ENCODE assay signal across 32 mouse cellular contexts in genomic region chr17:25468301-25468700, GRCm38 (mm10). TPM values are rescaled to one million over a fixed set of nuclear protein-coding genes. Genes with fewer than 3 reads are reported as not detected.
DNase-seq lines count a peak whose midpoint lies in the region; ATAC-seq lines count a peak whose summit lies in the region.
"Had no signal": no experiment of that assay in that cellular context is flagged by ENCODE, and none has a peak within 500 bp of the region (broad histone marks: within the 10 kb centered on the region; RNA-seq: fewer than 3 reads in every experiment).

No protein-coding gene starts in this region.

- peak overlapping the region; percentile 43; the same call in 1 of the 2 replicates for H3K9ac ChIP-seq in heart, embryonic 11.5 days (ENCODE audit: low read depth, low read length)
- no peak overlapping the region; the same call in 1 of the 2 replicates for H3K9ac ChIP-seq in heart, embryonic 16.5 days (ENCODE audit: low read length)
- H3K9ac ChIP-seq: embryonic facial prominence, embryonic 12.5 days; hindbrain, embryonic 15.5 days; kidney, embryonic 15.5 days; liver, embryonic 15.5 days; lung, embryonic 14.5 days had no signal

- ATAC-seq in heart, embryonic 11.5 days (replicated peaks; ENCODE audit: insufficient number of reproducible peaks, low FRiP score, low TSS enrichment): no peak
- ATAC-seq in heart, embryonic 16.5 days (replicated peaks; ENCODE audit: extremely low read depth, insufficient read depth, low FRiP score): no peak
- ATAC-seq: forebrain, embryonic 16.5 days; inflammation-experienced regulatory T-cells, adult 6 months had no signal

- H3K27ac ChIP-seq in heart, embryonic 11.5 days (ENCODE audit: low read depth, low read length): peak overlapping the region; percentile 74
- H3K27ac ChIP-seq in heart, embryonic 16.5 days (ENCODE audit: low read length): peak overlapping the region; percentile 21; the same call in 1 of the 2 replicates
- H3K27ac ChIP-seq in forebrain, embryonic 10.5 days: no peak overlapping the region
- H3K27ac ChIP-seq: embryonic facial prominence, embryonic 12.5 days; gastrocnemius, adult 2 months; hindbrain, embryonic 15.5 days; kidney, embryonic 15.5 days; liver, embryonic 15.5 days had no signal

- H3K9me3 ChIP-seq in heart, embryonic 11.5 days (replicated peaks; ENCODE audit: control insufficient read depth, low read length): no peaks in the 10 kb centered on the region
- no peaks in the 10 kb centered on the region for H3K9me3 ChIP-seq in heart, embryonic 16.5 days (replicated peaks; ENCODE audit: control insufficient read depth, low read length)
- H3K9me3 ChIP-seq in forebrain, embryonic 10.5 days: no peaks in the 10 kb centered on the region
- H3K9me3 ChIP-seq: embryonic facial prominence, embryonic 12.5 days; hindbrain, embryonic 15.5 days; kidney, embryonic 15.5 days; liver, embryonic 15.5 days had no signal

- H3K36me3 ChIP-seq in heart, embryonic 11.5 days (ENCODE audit: control insufficient read depth, insufficient read depth, low read length): no peaks in the 10 kb centered on the region
- H3K36me3 ChIP-seq in heart, embryonic 16.5 days (ENCODE audit: control insufficient read depth, insufficient read depth): no peaks in the 10 kb centered on the region
- H3K36me3 ChIP-seq in forebrain, embryonic 10.5 days (replicated peaks): no peaks in the 10 kb centered on the region
- H3K36me3 ChIP-seq: embryonic facial prominence, embryonic 12.5 days; hindbrain, embryonic 15.5 days; kidney, embryonic 15.5 days; liver, embryonic 15.5 days had no signal

- peaks cover 15% of the 10 kb centered on the region for H3K27me3 ChIP-seq in heart, embryonic 11.5 days (ENCODE audit: control insufficient read depth, insufficient read depth, low read length)
- H3K27me3 ChIP-seq in heart, embryonic 16.5 days (ENCODE audit: control insufficient read depth, insufficient read depth, low read length): peaks cover 9% of the 10 kb centered on the region
- H3K27me3 ChIP-seq in forebrain, embryonic 10.5 days (ENCODE audit: poor library complexity, severe bottlenecking): peaks cover 68% of the 10 kb centered on the region

- H3K4me3 ChIP-seq in heart, embryonic 11.5 days (ENCODE audit: low read depth, low read length): no peak overlapping the region
- no peak overlapping the region for H3K4me3 ChIP-seq in heart, embryonic 16.5 days (ENCODE audit: low read length)
- no peak overlapping the region for H3K4me3 ChIP-seq in forebrain, embryonic 10.5 days
- H3K4me3 ChIP-seq: embryonic facial prominence, embryonic 12.5 days; gastrocnemius, adult 2 months; hindbrain, embryonic 15.5 days; kidney, embryonic 15.5 days; liver, embryonic 15.5 days had no signal

- WGBS in heart, embryonic 11.5 days (ENCODE audit: insufficient replicate concordance): 35% methylated on average over 6 of the region's 6 CpGs
- 44% methylated on average over 6 of the region's 6 CpGs for WGBS in heart, embryonic 16.5 days
- 81% methylated on average over 6 of the region's 6 CpGs for WGBS in forebrain, embryonic 10.5 days

- H3K4me2 ChIP-seq in heart, embryonic 11.5 days: peak overlapping the region; percentile 12; the same call in 1 of the 2 replicates
- no peak overlapping the region for H3K4me2 ChIP-seq in heart, embryonic 16.5 days (ENCODE audit: low read depth, low read length)
- H3K4me2 ChIP-seq: embryonic facial prominence, embryonic 12.5 days; hindbrain, embryonic 15.5 days; kidney, embryonic 15.5 days; liver, embryonic 15.5 days; lung, embryonic 14.5 days had no signal

- intact Hi-C loops in heart, postnatal 14 days (cut with DNase I): no loop called here
- intact Hi-C loops in heart, postnatal 10 days (cut with DNase I): loop anchor here (5.0 kb wide), 1 partner anchor 181 kb away; no protein-coding TSS in a partner anchor

- DNase-seq in heart, postnatal 14 days: no peak
- DNase-seq in heart, postnatal 10 days: no peak
- peak; percentile 58 for DNase-seq in adrenal gland, postnatal 10 days
- DNase-seq in adrenal gland, postnatal 36 days: peak; percentile 66 to 69
- no peak for DNase-seq in forebrain, embryonic 10.5 days (ENCODE audit: extremely low spot score, low spot score)
- DNase-seq: B cell, adult 2 months; cerebellum, adult 9-10 months; embryo, embryonic 11 days; gastrocnemius, adult 2 months; gastrocnemius, postnatal 36 days; kidney, adult 11 months; kidney, postnatal 25 days; liver; lung, embryonic 14.5 days; lung, postnatal 14 days; midbrain, embryonic 14.5 days; right cerebral cortex, postnatal 25 days; thymus, postnatal 14 days had no signal

- H3K4me1 ChIP-seq in heart, embryonic 11.5 days (ENCODE audit: control insufficient read depth, insufficient read depth, low read length): peaks cover 35% of the 10 kb centered on the region
- peaks cover 34% of the 10 kb centered on the region for H3K4me1 ChIP-seq in heart, embryonic 16.5 days (ENCODE audit: control insufficient read depth, insufficient read depth, low read length)
- peaks cover 19% of the 10 kb centered on the region for H3K4me1 ChIP-seq in forebrain, embryonic 10.5 days
- H3K4me1 ChIP-seq: embryonic facial prominence, embryonic 12.5 days had no signal

RNA-seq across cellular contexts. Expression of gene Tekt4, which starts 13.9 kb away (rescaled TPM):
- polyA plus RNA-seq in heart, embryonic 11.5 days (2014; fragmentation: Nextera tagmentation; extraction: Ambion mirVana): 0.97 and 1.2 TPM in 2 replicates
- under 1 TPM in 1 of 2 experiments, not detected in 1; 0.50 TPM for total RNA-seq in heart, postnatal 14 days (2021)
- polyA plus RNA-seq in heart, embryonic 16.5 days (2015; fragmentation: Nextera tagmentation; extraction: Ambion mirVana): 0.81 and 1.5 TPM in 2 replicates
- total RNA-seq in heart, postnatal 10 days (2021): not detected
- total RNA-seq in adrenal gland, postnatal 10 days (2021): not detected
- not detected for total RNA-seq in adrenal gland, postnatal 36 days (2021)
- polyA plus RNA-seq in forebrain, embryonic 10.5 days (2016; fragmentation: Nextera tagmentation; extraction: Ambion mirVana): 0.18 TPM in 1 of 2 replicates, not detected in the other
- total RNA-seq: gastrocnemius, adult 2 months; gastrocnemius, postnatal 36 days; monocyte, adult 5-6 weeks; neutrophil, adult 5-6 weeks had no signal
- polyA plus RNA-seq: inflammation-experienced regulatory T-cells, adult 6 months; kidney, embryonic 15.5 days; limb, embryonic 11.5 days; liver, embryonic 15.5 days; stomach, embryonic 16.5 days had no signal

RNA-seq across cellular contexts. Expression of gene Sstr5, which starts 28.8 kb away (rescaled TPM):
- polyA plus RNA-seq in heart, embryonic 11.5 days (2014; fragmentation: Nextera tagmentation; extraction: Ambion mirVana): 0.84 and 1.0 TPM in 2 replicates
- total RNA-seq in heart, postnatal 14 days (2021): not detected
- 0.07 and 0.12 TPM in 2 replicates for polyA plus RNA-seq in heart, embryonic 16.5 days (2015; fragmentation: Nextera tagmentation; extraction: Ambion mirVana)
- not detected for total RNA-seq in heart, postnatal 10 days (2021)
- total RNA-seq in adrenal gland, postnatal 10 days (2021): under 1 TPM in 1 of 2 experiments, not detected in 1; 0.15 TPM
- total RNA-seq in adrenal gland, postnatal 36 days (2021): under 1 TPM; 0.49 to 0.53 TPM
- 0.10 TPM in 1 of 2 replicates, not detected in the other for polyA plus RNA-seq in forebrain, embryonic 10.5 days (2016; fragmentation: Nextera tagmentation; extraction: Ambion mirVana)
- total RNA-seq: gastrocnemius, adult 2 months; gastrocnemius, postnatal 36 days; monocyte, adult 5-6 weeks; neutrophil, adult 5-6 weeks had no signal
- polyA plus RNA-seq: heart, postnatal 0 days; inflammation-experienced regulatory T-cells, adult 6 months; kidney, embryonic 15.5 days; liver, embryonic 15.5 days; lung, embryonic 14.5 days; urinary bladder, adult 2 months had no signal

RNA-seq across cellular contexts. Expression of gene Cacna1h, which starts 34.7 kb away (rescaled TPM):
- polyA plus RNA-seq in heart, embryonic 11.5 days (2014; fragmentation: Nextera tagmentation; extraction: Ambion mirVana): 10.3 and 10.6 TPM in 2 replicates
- total RNA-seq in heart, postnatal 14 days (2021): 1 to 10 TPM; 4.9 to 8.1 TPM
- polyA plus RNA-seq in heart, embryonic 16.5 days (2015; fragmentation: Nextera tagmentation; extraction: Ambion mirVana): 4.5 and 5.4 TPM in 2 replicates
- 1 to 10 TPM; 7.9 to 8.4 TPM for total RNA-seq in heart, postnatal 10 days (2021)
- 10 to 100 TPM; 23.5 to 46.0 TPM for total RNA-seq in adrenal gland, postnatal 10 days (2021)
- total RNA-seq in adrenal gland, postnatal 36 days (2021): 10 to 100 TPM; 58.7 to 97.3 TPM
- 1.7 and 2.2 TPM in 2 replicates for polyA plus RNA-seq in forebrain, embryonic 10.5 days (2016; fragmentation: Nextera tagmentation; extraction: Ambion mirVana)
- polyA plus RNA-seq: inflammation-experienced regulatory T-cells, adult 6 months had no signal

Comparison
In these comparisons a context has a peak if more than half of its experiments do, and no peak if none do; other contexts are left out.
1. DNase-seq: peak in adrenal gland, postnatal 10 days (single experiment) and adrenal gland, postnatal 36 days (2 of 2); none in heart, postnatal 14 days (0 of 2), heart, postnatal 10 days (0 of 2) and forebrain, embryonic 10.5 days (single experiment).